Mouse (Mus musculus): ENCODE measurements around the gene Rbp3.

DNA sequence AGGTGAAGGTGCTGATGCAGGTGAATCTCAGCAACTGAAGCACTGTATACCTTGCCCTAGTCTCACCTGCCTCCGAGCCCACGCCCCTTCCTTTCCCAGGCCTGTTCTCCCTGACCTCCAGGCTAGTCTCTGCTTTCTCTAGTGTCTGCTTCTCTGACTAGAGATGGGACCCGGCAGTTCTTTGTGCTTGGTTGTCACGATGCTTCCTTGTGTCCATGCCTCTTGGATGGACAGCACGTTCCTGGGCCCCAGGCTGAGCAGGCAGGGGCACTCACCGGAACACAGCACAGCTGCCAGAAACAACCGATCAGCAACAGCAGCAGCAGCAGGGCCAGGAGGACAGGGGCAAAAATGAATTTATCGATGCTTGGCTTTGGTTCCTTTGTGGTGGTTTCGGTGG lies 39.2 kb downstream of the Rbp3 start:
- TF ChIP-seq TCF12 (IDR thresholded peaks at IDR 0.05; ENCODE audit: insufficient read depth, poor library complexity, severe bottlenecking) (no peak), POLR2A (IDR thresholded peaks at IDR 0.05; ENCODE audit: insufficient read length, low read depth) (no peak), TCF3 (IDR thresholded peaks at IDR 0.05; ENCODE audit: insufficient read length, low read depth) (no peak)
